Mouse (Mus musculus): ENCODE measurements around the gene Foxa2.

- TF ChIP-seq CTCF (IDR thresholded peaks at IDR 0.05; ENCODE audit: low read depth) (no peak), EP300 (IDR thresholded peaks at IDR 0.05; ENCODE audit: low read depth) (no peak)
These were observed 45.3 kb upstream of the Foxa2 start for GRCm38 (mm10) chr2:148092089-148092488.

Measured in liver, embryonic 14.5 days (tissue).